Mouse (Mus musculus): Measurements from ENCODE around the gene Ralgps1.
A peak's percentile ranks its signal among the peaks of the same experiment; 100 is the strongest.

Gene Ralgps1

GRCm38 (mm10) chr2:33370777-33371647 is at the start of gene Ralgps1:
TSS of gene Ralgps1 (minus strand) at chr2:33371486.
- peak; percentile 98 for DNase-seq

DNA sequence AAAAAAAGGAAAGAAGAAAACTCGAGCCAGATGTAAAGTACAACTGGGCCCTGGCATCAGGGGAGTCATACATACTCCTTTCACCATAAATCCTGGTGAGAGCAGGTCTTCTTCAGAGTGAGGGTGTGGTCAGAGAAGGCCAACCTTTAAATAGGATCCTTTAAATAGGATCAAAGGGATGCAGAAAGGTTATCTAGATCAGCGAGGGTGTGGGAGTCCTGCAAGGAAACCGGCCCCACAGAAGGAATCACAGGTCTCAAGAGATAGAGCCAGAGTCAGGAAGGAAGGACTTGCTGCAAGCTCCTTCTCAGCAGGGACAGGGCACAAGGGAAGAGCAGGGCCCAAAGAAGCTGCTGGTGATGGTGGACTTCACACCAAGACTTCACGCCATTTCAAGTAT is 46.2 kb upstream of the Ralgps1 start:
- no peak for DNase-seq

GRCm38 (mm10) chr2:33414019-33414418 is 42.7 kb upstream of the Ralgps1 start:
- DNase-seq, result no peak

GRCm38 (mm10) chr2:33412111-33412510 is 40.8 kb upstream of the Ralgps1 start:
- no peak for DNase-seq

DNA sequence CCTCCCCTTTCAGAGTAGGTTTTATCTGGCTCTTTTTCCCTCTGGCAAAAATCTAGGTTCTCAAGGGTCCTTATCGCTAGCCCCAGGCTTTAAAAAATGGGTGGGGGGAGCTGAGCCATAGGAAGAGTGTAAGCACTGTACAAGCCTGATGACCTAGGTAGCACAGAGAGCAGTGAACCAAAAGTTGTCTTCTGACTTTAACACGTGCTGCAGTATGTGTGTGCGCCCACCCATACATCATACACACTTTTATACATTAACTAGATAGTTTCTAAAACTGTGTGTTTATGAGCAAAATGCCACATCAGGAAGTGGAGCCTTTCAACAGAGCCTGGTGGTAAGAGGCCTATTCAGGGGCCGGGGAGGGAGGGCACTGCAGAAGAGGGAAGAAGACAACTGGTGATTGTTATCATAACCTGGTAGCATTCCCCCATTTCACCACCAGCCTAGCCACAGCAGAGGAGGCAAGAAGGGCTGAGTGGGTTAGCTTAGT is 32.3 kb upstream of the Ralgps1 start:
- DNase-seq, result no peak

DNA sequence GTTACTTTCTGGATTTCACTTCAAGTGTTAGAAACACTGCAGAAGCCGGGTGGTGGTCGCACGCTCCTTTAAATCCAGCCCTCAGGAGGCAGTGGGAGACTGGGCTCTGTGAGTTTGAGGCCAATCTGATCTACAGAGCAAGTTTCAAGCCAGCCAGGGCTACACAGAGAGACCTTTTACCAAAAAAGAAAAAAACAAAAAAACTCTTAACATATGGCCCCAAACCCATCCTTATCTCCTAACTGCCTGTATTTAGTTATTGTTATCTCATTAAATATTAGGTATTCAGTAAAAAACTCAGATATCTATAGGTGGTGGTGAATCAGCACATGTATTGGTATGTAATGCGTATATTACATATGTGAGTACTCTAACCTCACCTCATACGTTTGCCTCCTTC is 31.4 kb upstream of the Ralgps1 start:
- DNase-seq, result no peak

- DNase-seq, result peak; percentile 74
Measured at GRCm38 (mm10) chr2:33402236-33402635, 30.9 kb upstream of the Ralgps1 start.

GRCm38 (mm10) chr2:33401217-33401616 is 29.9 kb upstream of the Ralgps1 start:
- peak; percentile 24 for DNase-seq

DNA sequence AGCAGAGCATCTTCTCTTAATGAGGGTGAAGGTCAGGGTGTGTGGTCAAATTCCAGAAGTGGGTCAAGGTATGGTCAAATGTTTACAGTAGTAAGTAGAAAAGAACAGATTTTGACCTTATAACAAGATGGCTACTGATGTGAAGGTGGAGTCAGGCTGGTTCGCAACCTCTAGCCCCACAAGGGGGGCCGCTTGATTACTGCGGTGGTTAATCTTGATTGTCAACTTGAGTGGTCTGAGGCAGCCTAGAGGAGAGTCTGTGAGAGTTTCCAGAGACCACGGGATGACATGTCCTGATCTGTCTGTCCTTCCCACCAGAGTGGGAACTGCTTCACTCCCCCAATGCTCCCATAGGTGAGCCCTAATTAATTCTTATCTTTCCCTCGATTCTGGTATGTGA is 29.3 kb upstream of the Ralgps1 start:
- DNase-seq, result no peak

- DNase-seq, result no peak
Measured at GRCm38 (mm10) chr2:33399091-33399490, 27.8 kb upstream of the Ralgps1 start.

DNA sequence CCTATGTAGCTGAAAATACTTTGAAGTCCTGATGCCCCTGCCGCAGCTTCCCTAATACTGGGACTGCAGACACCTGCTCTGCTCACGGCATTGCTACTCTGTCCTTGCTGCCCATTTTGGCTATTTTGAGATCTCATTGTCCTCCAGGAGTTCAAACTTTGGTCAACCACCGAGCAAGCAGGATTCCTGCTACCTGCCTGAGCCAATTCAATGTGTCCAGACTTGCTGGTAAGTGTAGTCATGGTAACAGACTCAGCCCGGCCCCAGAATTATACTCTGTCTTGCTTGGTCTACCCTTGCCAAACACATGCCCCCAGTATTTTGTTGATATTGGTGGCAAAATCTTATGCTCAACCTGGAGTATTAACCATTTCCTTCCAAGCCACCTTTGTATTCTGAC is 25.8 kb upstream of the Ralgps1 start:
- DNase-seq, result no peak

- no peak for DNase-seq
Measured at GRCm38 (mm10) chr2:33395053-33395452, 23.8 kb upstream of the Ralgps1 start.

DNA sequence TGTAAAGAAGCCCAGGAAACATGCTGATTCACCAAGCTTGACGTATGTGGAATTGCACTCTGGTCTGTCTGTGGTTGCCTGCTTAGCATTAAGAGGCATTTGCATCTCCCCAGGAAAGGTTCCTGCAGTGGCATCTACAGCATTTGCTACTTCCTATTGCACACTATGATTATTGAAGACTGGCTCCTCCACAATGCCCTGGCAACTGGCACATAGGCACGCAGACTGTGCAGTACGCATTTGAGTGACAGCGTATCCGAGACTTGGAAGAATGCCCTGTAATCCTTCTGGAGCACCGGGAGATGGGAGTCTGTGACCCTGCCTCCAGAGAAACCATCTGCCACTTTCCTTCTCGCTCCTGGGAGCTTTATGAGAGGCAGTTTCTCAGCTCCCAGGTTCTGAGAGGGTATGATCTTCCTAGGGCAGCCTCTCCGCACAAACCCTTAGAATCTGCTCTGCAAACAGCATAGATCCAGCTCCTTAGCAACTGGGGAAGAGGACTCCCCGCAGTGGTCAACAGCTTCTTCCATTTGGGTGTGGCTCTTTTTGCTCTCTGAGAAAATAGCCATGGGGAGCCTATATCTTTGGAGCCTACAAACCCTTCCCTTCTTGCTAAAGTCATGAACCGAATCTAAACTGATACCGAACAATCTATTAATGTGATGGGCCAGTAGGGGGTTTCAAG is 22.8 kb upstream of the Ralgps1 start:
- peak; percentile 67 for DNase-seq

- no peak for DNase-seq
Measured at GRCm38 (mm10) chr2:33393021-33393420, 21.7 kb upstream of the Ralgps1 start.

DNA sequence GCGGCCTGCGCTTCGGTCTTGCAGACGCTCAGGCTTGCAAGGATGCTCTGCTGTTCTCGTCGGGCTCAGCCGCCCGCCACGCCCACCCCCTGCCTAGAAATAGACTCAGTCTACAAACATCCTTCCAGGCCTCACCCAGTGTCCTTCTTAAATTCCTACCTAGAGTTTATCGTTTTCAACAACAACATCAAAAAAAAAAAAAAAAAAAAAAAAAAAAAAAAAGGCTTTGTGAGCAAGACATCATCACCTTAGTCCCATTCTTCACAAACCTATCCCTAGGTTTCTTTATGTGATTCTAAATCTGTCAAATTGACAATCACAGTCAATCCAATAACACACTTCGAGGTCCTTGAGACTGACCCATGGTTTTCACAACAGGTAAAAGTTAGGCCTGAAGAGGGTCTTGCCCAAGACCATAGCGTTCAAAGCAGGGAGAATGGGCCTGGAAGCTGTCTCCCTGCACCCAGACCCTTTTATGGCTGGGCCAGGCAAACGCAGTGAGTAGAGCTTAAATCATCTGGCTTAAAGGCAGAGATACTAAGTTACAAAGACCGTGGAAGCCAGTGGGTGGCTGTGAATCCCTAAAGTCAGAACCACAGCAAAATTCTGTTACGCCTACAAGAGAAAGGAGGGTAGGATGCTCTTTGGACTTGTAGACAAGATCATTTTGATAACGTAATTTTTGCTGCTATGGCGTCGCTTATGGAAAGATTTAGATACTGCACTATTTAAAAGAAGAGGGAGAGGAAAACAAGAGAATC is 542 bp upstream of the Ralgps1 start:
- no peak for DNase-seq

GRCm38 (mm10) chr2:33370276-33370776 is 960 bp downstream of the Ralgps1 start:
- no peak for DNase-seq

DNA sequence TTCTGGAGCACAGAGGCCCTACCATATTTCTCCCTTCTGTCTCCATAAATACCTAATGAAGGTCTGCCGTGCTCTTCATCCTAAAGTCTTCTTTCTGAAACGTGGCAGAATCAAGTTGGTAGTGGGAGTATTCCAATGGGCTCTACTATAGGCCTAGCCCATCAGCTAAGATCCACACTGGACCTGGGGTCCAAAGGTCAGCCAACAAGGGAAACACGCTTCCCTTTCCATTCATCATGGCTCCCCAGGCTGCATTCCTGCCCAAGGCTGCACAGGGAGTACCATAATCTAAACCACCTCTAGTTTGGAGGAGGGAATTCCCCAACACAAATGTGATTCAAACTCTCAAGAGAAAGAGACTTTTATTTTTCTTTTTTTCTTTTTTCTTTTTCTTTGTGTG is 1.8 kb downstream of the Ralgps1 start:
- no peak for DNase-seq

GRCm38 (mm10) chr2:33368486-33368885 is 2.8 kb downstream of the Ralgps1 start:
- DNase-seq, result no peak

GRCm38 (mm10) chr2:33365703-33366471 is 5.4 kb downstream of the Ralgps1 start:
- peak; percentile 24 for DNase-seq

DNA sequence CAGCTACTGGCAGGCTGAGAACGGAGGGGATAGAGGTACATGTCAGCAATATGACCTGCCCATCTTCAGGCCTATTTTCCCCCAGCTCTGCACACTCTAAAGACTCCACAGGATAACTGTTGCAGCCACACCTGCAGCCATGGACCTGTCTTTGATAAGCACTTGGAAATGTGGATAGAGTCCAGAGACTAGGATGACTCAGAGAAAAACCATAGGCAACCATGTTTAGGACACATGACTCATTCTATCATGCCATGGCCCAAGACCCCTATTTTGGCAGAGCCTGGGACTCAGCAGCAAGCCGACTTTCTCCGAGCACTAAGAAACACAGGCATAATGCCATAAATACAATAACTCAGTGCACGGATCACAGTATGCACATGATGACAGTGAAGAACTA is 6.6 kb downstream of the Ralgps1 start:
- no peak for DNase-seq

GRCm38 (mm10) chr2:33363890-33364289 is 7.4 kb downstream of the Ralgps1 start:
- DNase-seq, result no peak

- DNase-seq, result peak; percentile 59
Measured at GRCm38 (mm10) chr2:33361139-33361716, 10.1 kb downstream of the Ralgps1 start.

All from retina, postnatal 1 day (tissue).